Mouse (Mus musculus): Measurements from ENCODE around the gene Afdn.

Gene Afdn

DNA sequence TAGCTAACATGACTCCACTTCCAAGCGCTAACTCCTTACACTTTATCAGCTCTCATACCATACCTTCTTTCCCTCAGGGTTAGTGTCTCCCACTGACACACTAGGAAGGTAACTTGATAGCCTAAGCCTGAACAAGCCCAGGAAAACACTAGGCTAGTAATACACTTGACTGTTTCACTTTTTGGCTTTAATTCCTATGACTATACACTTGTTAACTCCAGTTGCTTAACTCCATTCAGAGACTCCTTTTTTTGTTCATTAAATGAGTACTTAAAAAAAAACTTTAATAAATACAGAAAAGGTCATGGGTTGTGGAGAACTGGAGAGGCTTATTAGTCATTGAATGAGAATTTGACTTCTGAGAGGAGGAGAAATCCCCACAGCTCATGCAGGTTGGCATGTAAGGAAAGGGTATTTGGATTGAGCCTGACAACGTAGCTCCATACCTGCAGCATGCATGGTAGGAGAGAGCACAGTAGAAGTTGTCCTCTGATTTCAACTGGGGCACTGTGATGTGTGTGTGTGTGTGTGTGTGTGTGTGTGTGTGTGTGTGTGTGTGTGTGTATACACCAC lies 42.6 kb downstream of the Afdn start:
- no peak for TF ChIP-seq GATA4 (IDR thresholded peaks at IDR 0.05; ENCODE audit: insufficient replicate concordance, low read length)

DNA sequence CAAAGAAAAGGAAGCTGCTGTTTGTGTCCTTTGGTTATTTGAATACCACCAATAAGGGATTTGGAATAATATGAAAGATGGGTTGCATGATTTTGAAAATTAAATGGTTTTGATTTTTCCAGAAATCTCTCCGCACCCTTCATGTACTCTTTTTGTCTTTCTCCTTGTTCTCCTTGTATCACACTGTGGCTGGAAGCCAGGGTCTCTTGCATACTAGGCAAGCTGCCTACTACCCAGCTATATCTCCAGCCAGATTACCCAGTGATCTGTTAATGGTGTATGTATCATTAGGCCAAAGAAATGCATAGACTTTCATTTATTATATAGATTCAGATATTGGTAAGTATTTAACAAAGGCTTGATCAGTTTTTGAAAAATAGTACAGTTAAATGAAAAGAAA lies 45.7 kb downstream of the Afdn start:
- TF ChIP-seq GATA4 (IDR thresholded peaks at IDR 0.05; ENCODE audit: insufficient replicate concordance, low read length): no peak

DNA sequence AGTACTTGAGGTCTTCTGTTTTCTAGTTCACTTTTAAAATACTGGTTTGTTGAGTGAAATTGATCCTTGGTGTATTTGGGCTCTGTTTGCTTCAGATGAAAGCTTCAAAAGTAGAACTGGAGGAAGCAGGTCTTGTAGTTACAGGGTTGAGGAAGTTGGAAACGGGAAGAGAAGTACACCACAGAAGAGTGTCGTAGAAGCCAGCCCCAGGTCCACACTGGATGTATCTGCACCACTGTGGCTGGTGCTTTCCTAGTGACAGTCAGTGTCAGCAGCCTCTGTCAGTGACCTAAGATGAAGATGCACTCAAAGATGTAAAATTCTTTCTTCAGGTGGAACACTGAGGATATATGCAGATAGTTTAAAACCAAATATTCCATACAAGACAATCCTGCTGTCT lies 57.5 kb downstream of the Afdn start:
- no peak for TF ChIP-seq GATA4 (IDR thresholded peaks at IDR 0.05; ENCODE audit: insufficient replicate concordance, low read length)

DNA sequence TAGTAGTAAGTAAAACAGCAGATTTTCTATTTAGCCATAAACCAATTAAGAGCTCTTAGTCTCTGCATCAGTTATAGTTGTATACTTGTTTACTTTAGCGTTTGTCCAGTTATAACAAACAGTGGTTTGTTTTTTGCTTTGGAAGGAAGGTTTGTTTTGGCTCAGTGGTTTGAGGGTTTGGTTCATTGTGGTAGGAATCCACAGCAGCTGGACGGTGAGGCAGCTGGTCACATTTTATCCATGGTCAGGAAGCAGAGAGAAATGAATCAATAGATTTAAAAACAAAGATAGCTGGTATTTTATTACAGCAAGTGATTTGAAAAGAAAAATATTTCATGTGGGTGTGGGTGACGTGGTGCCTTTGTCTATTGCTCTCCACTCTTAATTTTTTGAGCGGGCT lies 59.0 kb downstream of the Afdn start:
- no peak for TF ChIP-seq GATA4 (IDR thresholded peaks at IDR 0.05; ENCODE audit: insufficient replicate concordance, low read length)

DNA sequence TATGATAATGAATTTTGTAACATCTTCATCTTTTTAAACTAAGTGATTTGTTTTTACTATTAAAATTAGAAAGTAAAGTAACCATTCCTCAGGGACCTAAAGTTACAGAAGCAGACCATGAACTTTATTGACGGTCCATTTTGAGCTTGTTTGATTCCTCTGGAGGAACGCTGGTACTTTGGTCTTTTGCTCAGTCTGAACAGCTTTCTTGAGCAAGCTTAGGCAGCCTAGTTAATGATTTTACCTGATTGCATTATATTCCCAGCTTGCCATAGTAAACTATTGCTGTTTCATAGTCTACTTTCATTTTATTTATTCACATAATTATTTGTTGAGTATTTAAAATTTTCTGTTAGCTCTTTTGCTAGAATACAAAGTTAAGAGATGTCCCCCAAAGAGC lies 60.3 kb downstream of the Afdn start:
- no peak for TF ChIP-seq GATA4 (IDR thresholded peaks at IDR 0.05; ENCODE audit: insufficient replicate concordance, low read length)

DNA sequence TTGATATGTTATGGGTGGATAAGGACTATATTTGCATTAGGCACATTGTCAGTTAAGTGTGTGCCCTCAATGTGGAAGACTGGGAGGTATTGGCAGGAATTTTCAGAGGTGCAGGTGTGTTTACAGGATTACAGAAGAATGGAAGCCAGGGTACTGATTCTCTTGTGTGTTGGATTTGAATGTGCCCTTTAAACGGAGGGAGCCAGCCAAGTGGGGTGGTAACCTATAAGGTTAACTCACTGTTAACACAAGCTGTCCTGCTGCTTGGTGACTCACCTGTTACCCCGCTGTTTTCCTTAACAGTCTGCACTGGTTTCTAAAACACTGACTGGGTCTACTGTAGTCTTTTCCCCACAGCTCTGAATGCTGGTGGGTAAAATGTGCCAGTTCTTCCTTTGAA lies 65.1 kb downstream of the Afdn start:
- no peak for TF ChIP-seq GATA4 (IDR thresholded peaks at IDR 0.05; ENCODE audit: insufficient replicate concordance, low read length)

DNA sequence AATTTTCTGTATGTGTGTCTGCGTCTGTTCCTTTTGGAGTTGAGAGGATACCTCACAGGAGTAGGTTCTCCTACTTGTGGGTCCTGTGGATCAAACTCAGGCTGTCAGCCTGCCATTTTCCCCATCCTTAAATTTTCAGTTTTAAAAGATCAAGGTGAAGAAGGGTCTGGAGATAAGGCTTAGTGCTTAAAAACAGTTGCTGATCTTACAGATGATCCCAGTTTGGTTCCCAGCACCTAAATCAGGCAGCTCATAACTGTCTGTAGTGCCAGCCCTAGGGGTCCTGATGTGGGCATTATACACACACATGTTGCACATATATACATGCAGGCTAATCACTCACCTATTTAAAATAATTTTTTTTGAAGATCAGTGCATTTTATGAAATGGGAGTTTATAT lies 69.9 kb downstream of the Afdn start:
- no peak for TF ChIP-seq GATA4 (IDR thresholded peaks at IDR 0.05; ENCODE audit: insufficient replicate concordance, low read length)

DNA sequence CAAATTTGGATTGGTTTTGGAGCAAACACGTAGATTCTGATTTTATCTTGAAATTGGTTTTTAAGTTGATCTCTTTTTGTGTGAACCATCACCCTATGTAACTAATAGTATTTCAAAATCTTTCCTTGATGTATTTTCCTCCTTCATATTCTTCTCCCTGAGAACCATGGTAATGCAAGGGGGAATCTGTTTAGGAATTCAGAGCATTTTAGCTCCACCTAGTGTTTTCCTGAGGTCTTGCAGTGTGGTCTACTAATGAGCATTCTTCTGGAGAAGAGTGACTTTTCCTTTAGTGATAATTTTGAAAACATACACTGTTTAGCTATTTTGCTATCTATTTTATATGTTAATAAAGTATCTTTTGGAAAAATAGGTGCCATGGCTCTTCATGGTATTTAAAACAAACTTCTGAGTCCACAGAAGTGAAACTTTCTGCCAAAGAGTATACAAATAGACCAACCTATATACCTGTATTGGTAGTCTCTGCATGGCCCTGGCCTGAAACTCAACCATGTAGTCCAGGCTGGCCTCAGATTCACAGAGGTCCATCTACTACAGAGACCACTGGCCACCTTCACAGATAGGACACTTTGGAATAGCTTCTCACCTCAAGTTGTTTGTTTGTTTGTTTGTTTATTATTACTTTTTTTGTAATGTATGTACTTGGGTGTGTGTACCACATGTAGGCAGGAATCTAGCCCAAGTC lies 70.5 kb downstream of the Afdn start:
- no peak for TF ChIP-seq GATA4 (IDR thresholded peaks at IDR 0.05; ENCODE audit: insufficient replicate concordance, low read length)

DNA sequence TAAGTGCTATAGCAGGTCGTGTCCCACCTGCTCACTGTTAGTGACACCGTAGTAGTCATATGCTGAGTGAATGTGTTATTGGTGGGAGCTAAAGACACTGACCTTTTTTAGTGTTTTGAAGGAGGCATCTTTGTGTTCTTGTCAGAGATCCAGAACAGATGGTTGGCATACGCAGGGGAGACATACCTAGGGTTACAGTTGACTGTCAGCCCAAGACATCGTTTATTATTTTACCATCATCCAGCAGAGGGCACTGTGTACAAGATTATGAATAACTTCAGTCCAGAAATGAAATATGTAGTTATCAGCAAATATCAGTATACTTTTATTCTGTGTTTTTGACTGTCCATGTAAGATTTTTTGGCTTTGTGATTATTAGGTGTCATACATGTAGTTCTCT lies 75.5 kb downstream of the Afdn start:
- TF ChIP-seq GATA4 (IDR thresholded peaks at IDR 0.05; ENCODE audit: insufficient replicate concordance, low read length): no peak

DNA sequence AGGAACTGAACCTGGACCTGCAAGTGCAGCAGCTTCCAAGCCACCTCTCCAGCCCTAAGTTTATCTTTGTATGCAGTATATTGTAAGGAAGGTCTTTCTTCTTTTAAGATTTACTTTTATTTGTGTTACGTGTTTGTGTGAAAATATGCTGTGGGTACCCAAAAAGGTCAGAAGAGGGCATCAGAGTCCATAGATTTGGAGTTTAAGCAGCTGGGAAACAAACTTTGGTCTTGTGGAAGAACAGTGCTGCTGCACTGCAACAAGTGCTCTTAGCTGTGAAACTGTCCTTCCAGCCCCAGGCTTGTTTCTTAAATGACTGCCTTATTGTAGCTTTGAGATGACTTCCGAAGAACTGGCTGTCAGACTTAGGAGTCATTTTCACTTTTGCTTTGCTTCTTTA lies 89.8 kb downstream of the Afdn start:
- no peak for TF ChIP-seq GATA4 (IDR thresholded peaks at IDR 0.05; ENCODE audit: insufficient replicate concordance, low read length)

DNA sequence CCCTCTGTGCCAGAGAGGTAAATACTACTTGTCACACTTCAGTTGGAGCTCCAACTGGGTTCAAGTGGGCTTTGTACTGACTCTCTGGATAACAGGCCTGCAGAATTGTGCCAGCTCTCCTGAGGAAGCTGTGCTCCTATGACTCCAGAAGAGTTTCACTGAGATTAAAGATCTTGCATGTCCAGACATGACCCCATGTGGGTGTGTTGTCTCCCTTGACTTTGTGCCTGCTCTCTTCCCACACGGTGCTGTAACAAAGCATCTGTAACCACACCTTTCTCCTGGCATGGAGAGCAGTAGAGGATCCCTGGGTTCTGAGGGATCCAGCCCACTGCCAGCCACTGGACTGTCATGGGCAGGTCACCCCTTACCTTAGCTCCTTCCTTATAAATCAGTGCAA lies 95.1 kb downstream of the Afdn start:
- no peak for TF ChIP-seq GATA4 (IDR thresholded peaks at IDR 0.05; ENCODE audit: insufficient replicate concordance, low read length)

DNA sequence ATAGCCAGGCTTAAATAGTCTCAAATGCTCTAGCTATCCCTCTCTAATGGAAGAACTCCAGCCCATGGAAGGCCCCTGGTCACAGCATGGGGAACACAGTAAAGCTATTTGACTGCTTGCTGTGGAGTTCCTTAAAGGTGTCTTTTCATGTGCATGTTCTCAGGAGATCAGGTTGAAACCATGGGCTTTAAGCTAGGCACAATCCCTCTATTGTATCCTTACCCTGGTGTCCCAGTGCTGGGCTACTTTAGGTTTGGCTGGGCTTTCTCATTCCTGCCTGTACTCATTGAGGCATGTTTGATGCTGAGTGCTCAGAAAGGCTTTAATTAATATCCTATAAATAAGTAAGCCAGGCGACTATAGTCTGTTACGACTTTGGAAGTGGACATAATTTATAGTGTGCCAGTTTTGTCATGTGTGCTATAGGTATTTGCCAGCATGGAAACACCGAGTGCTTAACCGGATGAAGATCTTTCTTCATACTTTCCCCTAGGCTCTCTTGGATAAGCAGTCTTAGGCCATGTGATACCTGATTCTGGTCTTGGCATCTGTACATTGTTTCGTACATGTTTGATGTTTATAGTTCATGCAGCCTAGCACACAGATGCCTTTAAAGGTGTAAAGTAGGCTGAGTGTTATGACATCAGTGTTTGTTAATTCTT lies 96.2 kb downstream of the Afdn start:
- no peak for TF ChIP-seq GATA4 (IDR thresholded peaks at IDR 0.05; ENCODE audit: insufficient replicate concordance, low read length)

DNA sequence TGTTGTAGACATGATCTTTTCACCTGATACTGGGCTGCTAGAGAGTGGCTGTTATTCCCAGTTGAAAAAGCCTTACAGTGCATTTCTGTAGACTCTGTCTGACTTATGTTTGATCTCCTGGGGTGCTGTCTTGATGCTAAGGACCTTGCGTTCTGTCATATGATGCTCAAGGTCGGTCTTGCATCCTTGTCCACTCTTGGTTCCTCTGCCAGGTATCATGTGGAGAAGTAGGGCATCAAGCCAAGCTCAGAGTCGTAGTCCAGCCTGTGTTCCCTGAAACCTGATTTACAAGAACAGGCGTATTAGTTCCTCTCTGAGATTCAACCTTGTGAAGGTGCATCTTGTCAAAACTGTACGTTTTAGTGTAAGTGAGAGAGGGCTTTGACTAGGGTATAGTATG lies 105.0 kb downstream of the Afdn start:
- TF ChIP-seq GATA4 (IDR thresholded peaks at IDR 0.05; ENCODE audit: insufficient replicate concordance, low read length): no peak

DNA sequence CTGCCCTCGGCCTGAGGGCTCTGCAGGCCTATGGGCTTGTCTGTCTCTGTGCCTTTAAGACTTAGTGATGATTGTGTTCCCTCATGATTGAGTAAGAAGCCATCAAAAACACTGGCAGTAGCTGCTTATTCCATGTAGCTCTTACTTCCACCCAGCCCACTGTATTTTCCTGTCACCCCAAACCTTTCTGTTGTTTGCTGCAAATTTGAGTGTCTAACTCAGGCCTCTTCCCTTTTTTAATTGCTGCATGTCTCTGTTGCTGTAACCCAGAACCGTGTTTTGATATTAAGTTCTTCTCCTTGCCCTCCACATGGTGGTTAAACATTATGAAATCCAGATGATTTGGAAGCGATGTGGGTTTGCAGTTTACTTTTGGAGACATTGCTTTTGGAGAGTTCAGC lies 106.6 kb downstream of the Afdn start:
- no peak for TF ChIP-seq GATA4 (IDR thresholded peaks at IDR 0.05; ENCODE audit: insufficient replicate concordance, low read length)

DNA sequence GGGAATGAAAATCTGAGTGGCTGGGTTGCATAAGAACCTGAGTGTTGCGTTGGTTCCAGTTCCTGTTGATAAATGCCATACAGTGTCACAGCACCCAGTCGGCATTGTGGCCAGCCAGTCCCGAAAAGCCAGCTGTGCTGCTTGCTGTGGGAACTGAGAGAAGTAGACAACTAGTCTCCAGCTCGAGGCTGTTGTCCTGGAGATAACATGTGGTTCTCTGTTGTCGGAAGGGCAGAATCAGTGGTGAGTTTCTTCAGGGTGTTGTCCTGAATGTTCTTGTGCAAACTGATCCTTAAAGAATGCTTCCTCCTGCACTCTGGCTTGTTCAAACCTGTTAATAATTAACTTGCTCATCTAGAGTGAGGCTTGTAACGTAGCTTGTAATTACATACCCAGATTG lies 107.1 kb downstream of the Afdn start:
- no peak for TF ChIP-seq GATA4 (IDR thresholded peaks at IDR 0.05; ENCODE audit: insufficient replicate concordance, low read length)

DNA sequence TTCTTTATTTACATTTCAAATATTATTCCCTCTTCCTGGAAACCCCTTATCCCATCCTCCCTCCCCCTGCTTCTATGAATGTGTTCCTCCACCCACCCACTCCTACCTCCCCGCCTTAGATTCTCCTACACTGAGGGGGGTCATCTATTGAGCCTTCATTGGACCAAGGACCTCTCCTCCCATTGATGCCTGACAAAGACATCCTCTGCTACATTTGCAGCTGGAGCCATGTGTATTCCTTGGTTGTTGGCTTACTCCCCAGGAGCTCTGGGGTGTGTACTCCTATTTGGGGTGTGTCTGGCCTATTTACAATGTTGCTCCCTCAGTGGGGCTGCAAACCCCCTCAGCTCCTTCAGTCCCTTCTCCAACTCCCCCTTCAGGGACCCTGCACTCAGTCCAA lies 109.9 kb downstream of the Afdn start:
- TF ChIP-seq GATA4 (IDR thresholded peaks at IDR 0.05; ENCODE audit: insufficient replicate concordance, low read length): no peak

DNA sequence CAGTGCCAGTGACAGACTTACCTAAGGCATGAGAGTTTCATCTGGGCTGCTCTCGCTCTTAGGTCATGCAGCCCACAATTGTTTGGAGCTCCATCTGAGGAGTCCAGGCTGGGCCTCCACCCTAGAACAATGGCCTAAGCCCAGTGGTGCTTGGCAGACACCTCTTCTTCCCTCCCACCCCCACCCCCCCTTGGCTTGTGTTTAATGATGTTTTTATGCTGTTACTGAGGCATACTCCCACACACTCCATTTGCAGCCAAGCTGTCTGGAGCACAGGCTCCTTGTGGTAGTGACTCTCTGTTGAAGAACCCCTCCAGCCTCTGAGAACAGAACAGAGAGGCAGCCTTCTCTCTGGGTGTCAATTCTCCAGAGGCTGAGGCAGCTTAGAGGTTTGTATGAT lies 113.9 kb downstream of the Afdn start:
- TF ChIP-seq GATA4 (IDR thresholded peaks at IDR 0.05; ENCODE audit: insufficient replicate concordance, low read length): no peak

Data from liver, adult (tissue).